Mouse (Mus musculus) ovary, adult 2 months (tissue): ENCODE results near the gene Ndrg2. TPM values are rescaled to one million over a fixed set of nuclear protein-coding genes. Genes with fewer than 3 reads are reported as not detected.

Experiments
- polyA plus RNA-seq: library from polyadenylated mRNA; depleted of rRNA; stranded (reverse); fragments of >200 nt; gene quantifications from 2 replicates; pipeline ENCODE4 v1.2.3, GENCODE M21; 2012; rRNA removed

The Ndrg2 gene
- 264 and 278 TPM in 2 replicates for polyA plus RNA-seq

DNA sequence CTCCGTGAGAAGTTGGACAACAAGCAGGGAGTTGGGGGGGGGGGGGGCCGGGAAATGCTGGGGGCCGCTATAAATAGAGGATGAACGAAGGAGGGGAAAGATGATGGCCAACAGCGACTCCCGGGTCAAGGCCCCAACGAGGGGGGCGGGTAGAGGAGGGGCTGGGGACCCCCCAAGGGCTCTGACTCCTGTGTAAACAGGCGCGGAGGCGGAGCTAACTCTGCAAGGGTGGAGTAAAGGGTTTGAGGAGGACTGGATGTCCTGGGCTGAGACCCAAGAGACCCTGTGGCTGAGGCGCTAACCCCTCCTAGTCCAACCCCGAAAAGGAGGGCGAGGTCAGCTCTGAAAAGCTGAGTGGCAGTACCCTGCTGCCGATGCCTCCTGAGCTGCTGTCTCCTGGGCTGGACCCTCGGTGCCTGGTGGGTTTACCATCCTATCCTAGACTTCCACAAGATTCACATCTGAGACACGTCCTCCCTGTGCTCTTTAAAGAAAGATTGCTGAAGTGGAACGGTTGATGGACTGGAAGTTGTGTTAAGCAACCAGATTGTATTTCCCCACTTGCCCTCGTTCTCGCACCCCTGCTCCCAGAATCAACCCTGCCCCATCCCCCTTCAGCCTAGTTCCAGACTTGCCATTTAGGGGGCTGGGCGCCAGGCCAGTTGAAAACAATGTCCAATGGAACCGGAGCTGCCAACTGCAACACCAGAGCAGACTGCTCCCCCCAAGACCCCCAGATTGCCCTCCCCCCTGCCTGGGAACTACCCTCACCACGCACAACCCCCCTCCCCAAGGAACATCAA lies at the start of gene Ndrg2:
Ndrg2 (minus strand) TSS at position 199 of the 803 bp plus-strand sequence.

DNA sequence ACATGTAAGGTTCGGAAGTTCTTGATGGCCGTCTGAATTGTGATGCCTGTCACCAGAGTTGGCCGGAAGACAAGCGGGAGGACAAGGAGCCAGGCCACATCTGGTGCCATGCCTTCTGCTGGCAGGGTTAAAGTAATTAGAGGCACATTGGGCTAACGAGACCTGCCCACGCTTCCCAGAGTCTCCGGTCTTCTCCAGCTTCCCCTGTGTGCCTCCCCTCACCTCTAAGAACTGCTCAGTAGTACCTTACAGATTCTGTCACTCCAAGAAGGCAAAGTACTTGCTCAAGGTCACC lies 8.6 kb upstream of the Ndrg2 start, which contains the start of gene Rnase13:
Rnase13 (minus strand) TSS at position 203 of the 295 bp plus-strand sequence.

DNA sequence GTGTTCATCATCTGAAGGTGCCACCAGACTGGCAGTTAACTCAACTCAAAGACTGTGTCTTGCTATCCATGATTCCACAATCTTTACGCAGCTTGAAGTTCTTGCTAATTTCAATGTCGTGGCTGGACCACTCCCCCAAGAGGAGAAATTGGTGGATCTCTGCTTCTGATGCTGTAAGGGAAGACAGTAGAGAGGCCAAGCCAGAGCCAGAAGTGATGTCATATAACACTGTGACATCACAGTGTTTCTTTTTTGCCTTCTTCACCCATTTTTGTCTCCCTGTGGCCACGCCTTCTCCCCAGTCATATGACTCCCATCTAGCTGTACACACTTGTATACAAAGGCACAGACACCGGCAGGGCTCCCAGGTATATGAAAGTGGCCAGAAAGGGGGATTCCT lies 4.2 kb upstream of the Ndrg2 start, which contains the start of gene Tppp2:
Tppp2 (plus strand) TSS at position 301 of the 400 bp plus-strand sequence.

GRCm38 (mm10) chr14:51892191-51892939 lies 21.6 kb downstream of the Ndrg2 start, which contains the start of gene Slc39a2:
Gene Slc39a2, plus strand, starts transcription at chr14:51892889.

GRCm38 (mm10) chr14:51884598-51885331 lies 29.2 kb downstream of the Ndrg2 start, which contains the start of gene Mettl17:
Gene Mettl17, plus strand, starts transcription at chr14:51884842.

Other genes with a start within 250 kb of the Ndrg2 start
- not detected in 2 replicates for gene Gm17079, start 218.7 kb downstream of the Ndrg2 start, polyA plus RNA-seq
- not detected in 2 replicates for gene Gm5800, start 197.0 kb downstream of the Ndrg2 start, polyA plus RNA-seq
- gene Ang4, start 140.6 kb downstream of the Ndrg2 start, polyA plus RNA-seq: not detected in 2 replicates
- gene AY358078, start 114.1 kb downstream of the Ndrg2 start, polyA plus RNA-seq: not detected in 2 replicates
- not detected in 2 replicates for gene Ear6, start 60.5 kb downstream of the Ndrg2 start, polyA plus RNA-seq
- 35.0 and 38.5 TPM in 2 replicates for gene Mettl17, start 29.3 kb downstream of the Ndrg2 start, polyA plus RNA-seq
- gene Slc39a2, start 21.3 kb downstream of the Ndrg2 start, polyA plus RNA-seq: 1.2 and 1.5 TPM in 2 replicates
- gene Tppp2, start 4.3 kb upstream of the Ndrg2 start, polyA plus RNA-seq: not detected in 2 replicates
- 0.15 and 0.18 TPM in 2 replicates for gene Rnase13, start 8.6 kb upstream of the Ndrg2 start, polyA plus RNA-seq
- 86.4 and 98.6 TPM in 2 replicates for gene Arhgef40, start 70.6 kb upstream of the Ndrg2 start, polyA plus RNA-seq
- gene Tmem253, start 101.5 kb upstream of the Ndrg2 start, polyA plus RNA-seq: 0.50 and 0.54 TPM in 2 replicates
- gene Zfp219, start 106.6 kb upstream of the Ndrg2 start, polyA plus RNA-seq: 148 and 152 TPM in 2 replicates
- not detected in 2 replicates for gene Olfr221, start 128.3 kb upstream of the Ndrg2 start, polyA plus RNA-seq
- gene Hnrnpc, start 189.9 kb upstream of the Ndrg2 start, polyA plus RNA-seq: 53.7 and 58.5 TPM in 2 replicates
- gene Rpgrip1, start 196.5 kb upstream of the Ndrg2 start, polyA plus RNA-seq: 0.89 and 1.6 TPM in 2 replicates